Mouse (Mus musculus): ENCODE data around the gene Mfrp.

The Mfrp gene

GRCm38 (mm10) chr9:44078136-44078797, 23.3 kb upstream of the Mfrp start:
- no peak for DNase-seq (ENCODE audit: extremely low spot score, low read depth, low spot score)

GRCm38 (mm10) chr9:44078955-44079756, 22.4 kb upstream of the Mfrp start:
- no peak for DNase-seq (ENCODE audit: extremely low spot score, low read depth, low spot score)

- no peak for DNase-seq (ENCODE audit: extremely low spot score, low read depth, low spot score)
These were observed 21.3 kb upstream of the Mfrp start for GRCm38 (mm10) chr9:44079997-44080780.

GRCm38 (mm10) chr9:44080953-44081352, 20.6 kb upstream of the Mfrp start:
- no peak for DNase-seq (ENCODE audit: extremely low spot score, low read depth, low spot score)

- DNase-seq (ENCODE audit: extremely low spot score, low read depth, low spot score) = no peak
These were observed 19.9 kb upstream of the Mfrp start for GRCm38 (mm10) chr9:44081581-44081980.

- DNase-seq (ENCODE audit: extremely low spot score, low read depth, low spot score) = no peak
These were observed 19.3 kb upstream of the Mfrp start for GRCm38 (mm10) chr9:44082266-44082665.

GRCm38 (mm10) chr9:44083392-44084121, 18.0 kb upstream of the Mfrp start:
- no peak for DNase-seq (ENCODE audit: extremely low spot score, low read depth, low spot score)

- DNase-seq (ENCODE audit: extremely low spot score, low read depth, low spot score) = no peak
These were observed 17.3 kb upstream of the Mfrp start for GRCm38 (mm10) chr9:44084236-44084635.

- no peak for DNase-seq (ENCODE audit: extremely low spot score, low read depth, low spot score)
These were observed 16.8 kb upstream of the Mfrp start for GRCm38 (mm10) chr9:44084659-44085229.

GRCm38 (mm10) chr9:44085276-44085675, 16.3 kb upstream of the Mfrp start:
- no peak for DNase-seq (ENCODE audit: extremely low spot score, low read depth, low spot score)

GRCm38 (mm10) chr9:44085741-44086665, 15.5 kb upstream of the Mfrp start:
- DNase-seq (ENCODE audit: extremely low spot score, low read depth, low spot score) = no peak

GRCm38 (mm10) chr9:44086960-44087359, 14.6 kb upstream of the Mfrp start:
- DNase-seq (ENCODE audit: extremely low spot score, low read depth, low spot score) = no peak

- no peak for DNase-seq (ENCODE audit: extremely low spot score, low read depth, low spot score)
These were observed 13.6 kb upstream of the Mfrp start for GRCm38 (mm10) chr9:44087761-44088455.

GRCm38 (mm10) chr9:44088877-44089608, 12.5 kb upstream of the Mfrp start:
- no peak for DNase-seq (ENCODE audit: extremely low spot score, low read depth, low spot score)

GRCm38 (mm10) chr9:44093612-44094503, 7.7 kb upstream of the Mfrp start:
- no peak for DNase-seq (ENCODE audit: extremely low spot score, low read depth, low spot score)

GRCm38 (mm10) chr9:44094737-44095136, 6.8 kb upstream of the Mfrp start:
- no peak for DNase-seq (ENCODE audit: extremely low spot score, low read depth, low spot score)

GRCm38 (mm10) chr9:44095781-44096180, 5.7 kb upstream of the Mfrp start:
- DNase-seq (ENCODE audit: extremely low spot score, low read depth, low spot score) = no peak
